Mouse (Mus musculus) thymus, adult 2 months (tissue): Measurements from ENCODE around the gene Dock9.

ENCODE experiments used
- CTCF ChIP-seq: fragments of 200-500 bp; IDR thresholded peaks from 2 replicates; pipeline ENCODE4 v1.5.1; 2012; ENCODE audit warnings: mild to moderate bottlenecking, control low read depth, low read length, moderate library complexity, borderline replicate concordance; ENCODE audit not compliant: control insufficient read depth, poor library complexity, insufficient read depth; ENCODE audit errors: extremely low read depth
- POLR2A ChIP-seq: fragments of 200-500 bp; IDR thresholded peaks from 2 replicates; pipeline ENCODE4 v1.6.1; 2012; ENCODE audit warnings: mild to moderate bottlenecking, low read length, control low read depth, moderate library complexity; ENCODE audit not compliant: control insufficient read depth, poor library complexity, insufficient read depth; ENCODE audit errors: extremely low read depth

- TF ChIP-seq CTCF: no peak
- TF ChIP-seq POLR2A: no peak
Observed at GRCm38 (mm10) chr14:121611098-121611497, 186.5 kb downstream of the Dock9 start.
